Mouse (Mus musculus): ENCODE results near the gene Lamtor5. TPM values are rescaled to one million over a fixed set of nuclear protein-coding genes. Genes with fewer than 3 reads are reported as not detected.

Gene Lamtor5
- polyA plus RNA-seq, 2 experiments: 44.7 to 109 TPM

- Histone ChIP-seq H3K27me3 (ENCODE audit: control insufficient read depth, insufficient read depth, low read length) (no peaks in the 10 kb centered on the region), H3K4me3 (ENCODE audit: insufficient read depth in 1 of 2, low read depth in 2 of 2, low read length in 2 of 2) (no peak overlapping the region), H3K9me3 (ENCODE audit: control insufficient read depth, low read length) (no peaks in the 10 kb centered on the region), H3K4me1 (replicated peaks; ENCODE audit: control insufficient read depth in 2 of 2, insufficient read depth in 2 of 2, low read length in 1 of 2) (peaks cover 0 to 2% of the 10 kb centered on the region in 2 experiments; a peak in 1 of 4 replicates), H3K9ac (replicated peaks) (no peak overlapping the region), H3K27ac (no peak overlapping the region), H3K4me2 (ENCODE audit: low read depth) (no peak overlapping the region), H3K36me3 (replicated peaks; ENCODE audit: control insufficient read depth, insufficient read depth, low read depth) (no peaks in the 10 kb centered on the region)
- no peak for TF ChIP-seq EP300 (IDR thresholded peaks at IDR 0.05; ENCODE audit: low read depth)
- TF ChIP-seq CTCF (IDR thresholded peaks at IDR 0.05; ENCODE audit: low read depth): peak; percentile 88
- 4% methylated on average over 11 of the region's 11 CpGs for WGBS (ENCODE audit: insufficient replicate concordance)
- DNase-seq (ENCODE audit: low read depth in 3 of 3, low spot score in 3 of 3) (peak; percentile 48 to 58 (median 51)), ATAC-seq (ENCODE audit: insufficient read depth) (no peak)
Measured at GRCm38 (mm10) chr3:107233351-107233813, 45.3 kb upstream of the Lamtor5 start.

DNA sequence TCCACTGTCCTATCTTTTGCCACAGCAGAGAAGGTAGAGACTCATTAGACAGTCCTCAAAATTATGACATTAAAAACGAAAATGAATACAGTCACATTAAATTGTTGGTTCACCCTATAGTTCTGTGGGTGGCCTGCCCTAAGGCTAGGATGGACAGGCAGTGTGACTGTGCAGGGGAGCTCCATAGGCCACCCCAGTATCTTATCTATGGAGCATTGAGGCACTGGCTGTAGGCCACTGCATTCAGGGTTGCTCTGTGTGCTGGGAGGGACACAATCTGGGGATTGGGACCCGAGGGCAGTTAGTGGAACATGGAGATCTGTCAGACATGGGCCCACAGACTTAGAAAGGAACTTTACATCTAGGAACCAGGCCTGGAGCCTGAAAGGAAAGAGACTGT is 44.7 kb upstream of the Lamtor5 start:
- Histone ChIP-seq H3K4me1 (replicated peaks; ENCODE audit: control insufficient read depth in 2 of 2, insufficient read depth in 2 of 2, low read length in 1 of 2) (peaks cover 0 to 2% of the 10 kb centered on the region in 2 experiments; a peak in 1 of 4 replicates), H3K9ac (replicated peaks) (no peak overlapping the region), H3K27me3 (ENCODE audit: control insufficient read depth, insufficient read depth, low read length) (no peaks in the 10 kb centered on the region), H3K9me3 (ENCODE audit: control insufficient read depth, low read length) (no peaks in the 10 kb centered on the region), H3K4me2 (ENCODE audit: low read depth) (no peak overlapping the region), H3K4me3 (ENCODE audit: insufficient read depth in 1 of 2, low read depth in 2 of 2, low read length in 2 of 2) (no peak overlapping the region), H3K36me3 (replicated peaks; ENCODE audit: control insufficient read depth, insufficient read depth, low read depth) (no peaks in the 10 kb centered on the region), H3K27ac (no peak overlapping the region)
- TF ChIP-seq EP300 (IDR thresholded peaks at IDR 0.05; ENCODE audit: low read depth) (no peak), CTCF (IDR thresholded peaks at IDR 0.05; ENCODE audit: low read depth) (no peak)
- ATAC-seq (ENCODE audit: insufficient read depth): no peak
- WGBS (ENCODE audit: insufficient replicate concordance): 17% methylated on average over 2 of the region's 2 CpGs
- no peak for DNase-seq (ENCODE audit: low read depth in 3 of 3, low spot score in 3 of 3)

GRCm38 (mm10) chr3:107238051-107238450 is 40.6 kb upstream of the Lamtor5 start:
- no peak overlapping the region for H3K4me2 ChIP-seq (ENCODE audit: low read depth)
- H3K4me1 ChIP-seq (replicated peaks; ENCODE audit: control insufficient read depth in 2 of 2, insufficient read depth in 2 of 2, low read length in 1 of 2): no peaks in the 10 kb centered on the region
- TF ChIP-seq CTCF (IDR thresholded peaks at IDR 0.05; ENCODE audit: low read depth) (no peak), EP300 (IDR thresholded peaks at IDR 0.05; ENCODE audit: low read depth) (no peak)
- H3K9me3 ChIP-seq (ENCODE audit: control insufficient read depth, low read length): no peaks in the 10 kb centered on the region
- H3K27me3 ChIP-seq (ENCODE audit: control insufficient read depth, insufficient read depth, low read length): no peaks in the 10 kb centered on the region
- H3K27ac ChIP-seq: no peak overlapping the region
- DNase-seq (ENCODE audit: low read depth in 3 of 3, low spot score in 3 of 3) (no peak), ATAC-seq (ENCODE audit: insufficient read depth) (no peak)
- WGBS (ENCODE audit: insufficient replicate concordance): 43% methylated on average over 2 of the region's 2 CpGs
- no peak overlapping the region for H3K9ac ChIP-seq (replicated peaks)
- no peak overlapping the region for H3K4me3 ChIP-seq (ENCODE audit: insufficient read depth in 1 of 2, low read depth in 2 of 2, low read length in 2 of 2)
- no peaks in the 10 kb centered on the region for H3K36me3 ChIP-seq (replicated peaks; ENCODE audit: control insufficient read depth, insufficient read depth, low read depth)

GRCm38 (mm10) chr3:107238471-107238980 is 40.1 kb upstream of the Lamtor5 start:
- H3K4me2 ChIP-seq (ENCODE audit: low read depth): no peak overlapping the region
- no peak overlapping the region for H3K9ac ChIP-seq (replicated peaks)
- no peak for TF ChIP-seq CTCF (IDR thresholded peaks at IDR 0.05; ENCODE audit: low read depth)
- TF ChIP-seq EP300 (IDR thresholded peaks at IDR 0.05; ENCODE audit: low read depth): no peak
- H3K27ac ChIP-seq: no peak overlapping the region
- no peak for ATAC-seq (ENCODE audit: insufficient read depth)
- no peaks in the 10 kb centered on the region for H3K9me3 ChIP-seq (ENCODE audit: control insufficient read depth, low read length)
- DNase-seq (ENCODE audit: low read depth in 3 of 3, low spot score in 3 of 3): no peak
- H3K27me3 ChIP-seq (ENCODE audit: control insufficient read depth, insufficient read depth, low read length): no peaks in the 10 kb centered on the region
- H3K4me3 ChIP-seq (ENCODE audit: insufficient read depth in 1 of 2, low read depth in 2 of 2, low read length in 2 of 2): no peak overlapping the region
- H3K4me1 ChIP-seq (replicated peaks; ENCODE audit: control insufficient read depth in 2 of 2, insufficient read depth in 2 of 2, low read length in 1 of 2): no peaks in the 10 kb centered on the region
- 63% methylated on average over 8 of the region's 8 CpGs for WGBS (ENCODE audit: insufficient replicate concordance)
- H3K36me3 ChIP-seq (replicated peaks; ENCODE audit: control insufficient read depth, insufficient read depth, low read depth): no peaks in the 10 kb centered on the region

- DNase-seq (ENCODE audit: low read depth in 3 of 3, low spot score in 3 of 3): no peak
- Histone ChIP-seq H3K27ac (no peak within 1 kb of the TSS), H3K27me3 (ENCODE audit: control insufficient read depth, insufficient read depth, low read length) (no peaks in the 10 kb centered on the region), H3K4me2 (ENCODE audit: low read depth) (no peak within 1 kb of the TSS), H3K9me3 (ENCODE audit: control insufficient read depth, low read length) (no peaks in the 10 kb centered on the region), H3K4me3 (ENCODE audit: insufficient read depth in 1 of 2, low read depth in 2 of 2, low read length in 2 of 2) (no peak within 1 kb of the TSS), H3K4me1 (replicated peaks; ENCODE audit: control insufficient read depth in 2 of 2, insufficient read depth in 2 of 2, low read length in 1 of 2) (no peaks in the 10 kb centered on the region), H3K36me3 (replicated peaks; ENCODE audit: control insufficient read depth, insufficient read depth, low read depth) (no peaks in the 10 kb centered on the region), H3K9ac (replicated peaks) (no peak within 1 kb of the TSS)
- 74% methylated on average over 9 of the region's 9 CpGs for WGBS (ENCODE audit: insufficient replicate concordance)
- no peak for ATAC-seq (ENCODE audit: insufficient read depth)
- TF ChIP-seq EP300 (IDR thresholded peaks at IDR 0.05; ENCODE audit: low read depth) (no peak), CTCF (IDR thresholded peaks at IDR 0.05; ENCODE audit: low read depth) (no peak)
Measured at GRCm38 (mm10) chr3:107239607-107240006, 39.1 kb upstream of the Lamtor5 start, which contains the start of gene Prok1. Gene Prok1, minus strand, starts transcription at chr3:107239707.
